Mouse (Mus musculus) liver, embryonic 15.5 days (tissue): ENCODE data around the gene Polr2e. TPM values are rescaled to one million over a fixed set of nuclear protein-coding genes. Genes with fewer than 3 reads are reported as not detected.
A peak's percentile ranks its signal among the peaks of the same experiment; 100 is the strongest.

Experiments
- ATAC-seq: fragments of 200-750 bp; cut with Nextera tagmentation; 2 replicates; pipeline ENCODE4 v1.8.0; 2017; ENCODE audit warnings: moderate number of reproducible peaks, mild to moderate bottlenecking, moderate library complexity; ENCODE audit not compliant: insufficient read depth
- H3K27ac ChIP-seq: fragments of 300-500 bp; sonication (generic); replicated peaks from 2 replicates; pipeline ENCODE4 v1.5.1; 2015; ENCODE audit warnings: mild to moderate bottlenecking, inconsistent platforms
- H3K27me3 ChIP-seq: fragments of 300-500 bp; sonication (generic); 2 replicates; pipeline ENCODE4 v1.6.1; 2015; ENCODE audit warnings: mild to moderate bottlenecking, inconsistent platforms
- H3K36me3 ChIP-seq: fragments of 300-500 bp; sonication (generic); replicated peaks from 2 replicates; pipeline ENCODE4 v1.6.1; 2015; ENCODE audit warnings: moderate library complexity, mild to moderate bottlenecking, inconsistent platforms
- H3K4me1 ChIP-seq: fragments of 300-500 bp; sonication (generic); replicated peaks from 2 replicates; pipeline ENCODE4 v1.6.1; 2015; ENCODE audit warnings: inconsistent platforms
- H3K4me2 ChIP-seq: fragments of 300-500 bp; sonication (generic); 2 replicates; pipeline ENCODE4 v1.6.1; 2015; ENCODE audit warnings: moderate library complexity, mild to moderate bottlenecking, inconsistent platforms
- H3K4me3 ChIP-seq: fragments of 300-500 bp; sonication (generic); replicated peaks from 2 replicates; pipeline ENCODE4 v1.5.1; 2015; ENCODE audit warnings: mild to moderate bottlenecking, inconsistent platforms
- H3K9ac ChIP-seq: fragments of 300-500 bp; sonication (generic); 2 replicates; pipeline ENCODE4 v1.6.1; 2015; ENCODE audit warnings: moderate library complexity, mild to moderate bottlenecking, inconsistent platforms
- H3K9me3 ChIP-seq: fragments of 300-500 bp; sonication (generic); replicated peaks from 2 replicates; pipeline ENCODE4 v1.6.1; 2016; ENCODE audit warnings: inconsistent platforms
- WGBS: fragments of 180-500 bp; shearing (Covaris S2); methylation state at CpG from one replicate; pipeline ENCODE4 v1.1.7; 2015; ENCODE audit warnings: mixed read lengths; ENCODE audit not compliant: insufficient replicate concordance; 5-methylcytosine and 5-hydroxymethylcytosine counted together
- polyA plus RNA-seq: library from polyadenylated mRNA; unstranded; fragments of >200 nt; fragmentation: Nextera tagmentation; extraction: Ambion mirVana; gene quantifications from 2 replicates; pipeline ENCODE4 v1.2.1, GENCODE M21; 2015

Gene Polr2e
- polyA plus RNA-seq, 1 experiment from 2014 or later, result 81.3 TPM

- no peaks in the 10 kb centered on the region for H3K27me3 ChIP-seq
- no peak overlapping the region for H3K4me3 ChIP-seq
- peak; percentile 23; the same call in 1 of the 2 replicates for ATAC-seq
- H3K9ac ChIP-seq, result 0 out of 2 replicates have a peak overlapping the region, but pooled peaks have one; percentile 11
- H3K9me3 ChIP-seq, result no peaks in the 10 kb centered on the region
- 17% methylated on average over 9 of the region's 9 CpGs for WGBS
- H3K36me3 ChIP-seq, result peaks cover 65% of the 10 kb centered on the region
- peak overlapping the region; percentile 65 for H3K27ac ChIP-seq
- no peak overlapping the region for H3K4me2 ChIP-seq
- H3K4me1 ChIP-seq, result peaks cover 48% of the 10 kb centered on the region
These were observed 5.8 kb downstream of the Polr2e start for GRCm38 (mm10) chr10:80033511-80034391.

- Histone ChIP-seq H3K4me3 (no peak overlapping the region), H3K4me1 (peaks cover 48% of the 10 kb centered on the region), H3K27ac (peak overlapping the region; percentile 55), H3K9ac (no peak overlapping the region), H3K36me3 (peaks cover 66% of the 10 kb centered on the region), H3K9me3 (no peaks in the 10 kb centered on the region), H3K27me3 (no peaks in the 10 kb centered on the region), H3K4me2 (no peak overlapping the region)
- WGBS, result 9% methylated on average over 5 of the region's 5 CpGs
- peak; percentile 57 for ATAC-seq
These were observed 6.7 kb downstream of the Polr2e start for GRCm38 (mm10) chr10:80032799-80033480.

DNA sequence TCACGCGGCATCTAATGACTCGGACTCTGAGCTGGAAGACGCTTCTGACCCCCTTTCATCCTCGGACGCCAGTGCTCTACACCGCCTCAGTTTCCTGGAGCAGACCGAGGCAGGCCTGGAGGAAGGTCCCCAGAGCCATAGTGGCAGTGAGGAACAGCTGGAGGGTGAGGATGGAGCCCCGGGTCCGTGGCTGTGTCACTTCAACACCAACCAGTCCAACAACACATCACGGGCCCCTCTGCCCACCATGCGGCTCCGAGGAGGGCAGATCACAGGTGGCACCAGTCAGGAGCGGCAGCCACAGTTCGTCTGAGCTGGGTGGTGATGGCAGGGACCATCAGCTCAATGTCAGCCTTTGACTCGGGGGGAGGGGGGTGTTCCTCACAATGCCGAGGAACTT is 8.9 kb downstream of the Polr2e start:
- peaks cover 58% of the 10 kb centered on the region for H3K4me1 ChIP-seq

DNA sequence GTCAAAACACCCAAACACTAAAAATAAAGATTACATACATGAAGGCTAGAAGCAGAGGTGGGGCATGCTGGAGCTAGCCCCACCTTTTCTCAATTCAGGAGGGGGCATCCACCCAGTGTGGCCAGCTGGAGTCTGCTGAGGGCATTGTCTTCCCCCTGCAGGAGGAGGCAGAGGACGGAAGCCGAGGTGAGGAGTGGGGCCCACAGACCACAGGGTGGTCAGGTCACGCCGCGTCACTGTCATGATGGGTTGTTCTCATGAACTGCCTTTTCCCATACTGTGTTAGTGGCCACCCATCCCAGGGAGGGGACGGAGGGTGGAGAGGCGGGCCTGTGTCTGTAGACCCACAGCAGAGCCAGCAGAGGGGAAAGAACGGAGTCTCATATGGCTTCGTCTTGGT is 9.4 kb downstream of the Polr2e start:
- no peak overlapping the region for H3K27ac ChIP-seq
- H3K4me2 ChIP-seq, result no peak overlapping the region
- no peak for ATAC-seq
- no peak overlapping the region for H3K4me3 ChIP-seq
- no peak overlapping the region for H3K9ac ChIP-seq
- no peaks in the 10 kb centered on the region for H3K27me3 ChIP-seq
- H3K36me3 ChIP-seq, result peaks cover 59% of the 10 kb centered on the region
- peaks cover 63% of the 10 kb centered on the region for H3K4me1 ChIP-seq
- WGBS, result 70% methylated on average over 9 of the region's 9 CpGs
- no peaks in the 10 kb centered on the region for H3K9me3 ChIP-seq

More for the DNA sequence above, 8.9 kb downstream of the Polr2e start:
- Histone ChIP-seq H3K27ac (no peak overlapping the region), H3K9me3 (no peaks in the 10 kb centered on the region), H3K9ac (no peak overlapping the region), H3K4me2 (no peak overlapping the region), H3K4me3 (no peak overlapping the region), H3K27me3 (no peaks in the 10 kb centered on the region), H3K36me3 (peaks cover 64% of the 10 kb centered on the region)
- 78% methylated on average over 17 of the region's 17 CpGs for whole genome bisulfite sequencing
- no peak for ATAC-seq

GRCm38 (mm10) chr10:80028521-80028846 is 11.1 kb downstream of the Polr2e start:
- no peak overlapping the region for H3K4me3 ChIP-seq
- H3K27ac ChIP-seq, result no peak overlapping the region
- H3K9me3 ChIP-seq, result no peaks in the 10 kb centered on the region
- H3K27me3 ChIP-seq, result no peaks in the 10 kb centered on the region
- H3K4me1 ChIP-seq, result peaks cover 67% of the 10 kb centered on the region
- 87% methylated on average over 13 of the region's 13 CpGs for WGBS
- H3K4me2 ChIP-seq, result no peak overlapping the region
- H3K36me3 ChIP-seq, result peaks cover 53% of the 10 kb centered on the region
- no peak for ATAC-seq
- H3K9ac ChIP-seq, result no peak overlapping the region

DNA sequence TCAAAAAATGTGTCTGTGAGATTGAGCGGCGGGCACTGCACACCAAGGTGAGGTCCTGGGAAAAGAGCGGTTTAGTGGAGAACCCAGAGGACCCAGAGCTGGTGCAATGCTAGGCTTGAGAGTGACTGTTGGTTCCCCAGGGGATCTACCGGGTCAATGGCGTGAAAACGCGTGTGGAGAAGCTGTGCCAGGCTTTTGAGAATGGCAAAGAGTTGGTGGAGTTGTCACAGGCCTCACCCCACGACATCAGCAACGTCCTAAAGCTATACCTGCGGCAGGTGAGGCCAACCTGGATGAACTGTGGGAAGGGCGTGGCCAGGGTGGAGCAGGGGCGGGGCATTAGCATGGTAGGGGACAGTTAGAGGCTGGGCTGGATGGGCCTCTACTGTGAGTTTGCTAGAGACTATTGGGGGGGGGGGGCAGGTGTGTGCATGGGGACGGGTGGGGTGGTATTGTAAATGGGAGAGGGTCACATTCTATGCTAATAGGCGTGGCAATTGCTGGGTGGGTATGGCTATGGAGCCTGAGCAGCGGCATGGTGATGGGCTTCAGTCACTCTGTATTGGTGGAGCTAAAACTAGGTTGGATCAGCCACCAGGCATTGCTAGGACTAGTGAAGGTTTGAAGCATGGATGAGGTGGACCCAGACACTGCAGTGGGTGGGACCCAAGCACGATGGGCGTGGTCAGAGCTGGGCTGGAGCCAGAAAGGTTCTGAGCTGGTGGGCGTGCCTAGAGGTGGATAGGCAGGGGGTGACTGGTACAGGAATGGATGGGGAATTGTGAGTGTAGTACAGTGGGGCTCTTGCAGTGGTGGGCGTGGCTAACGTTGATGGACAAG is 11.7 kb downstream of the Polr2e start:
- no peak overlapping the region for H3K4me2 ChIP-seq
- no peak overlapping the region for H3K27ac ChIP-seq
- no peak overlapping the region for H3K9ac ChIP-seq
- no peaks in the 10 kb centered on the region for H3K27me3 ChIP-seq
- H3K9me3 ChIP-seq, result no peaks in the 10 kb centered on the region
- no peak for ATAC-seq
- no peak overlapping the region for H3K4me3 ChIP-seq
- H3K36me3 ChIP-seq, result peaks cover 55% of the 10 kb centered on the region
- H3K4me1 ChIP-seq, result peaks cover 65% of the 10 kb centered on the region
- WGBS, result 62% methylated on average over 20 of the region's 20 CpGs

GRCm38 (mm10) chr10:80025889-80026288 is 13.7 kb downstream of the Polr2e start:
- Histone ChIP-seq H3K36me3 (peaks cover 65% of the 10 kb centered on the region), H3K27me3 (no peaks in the 10 kb centered on the region), H3K4me2 (no peak overlapping the region), H3K9me3 (no peaks in the 10 kb centered on the region), H3K27ac (no peak overlapping the region), H3K9ac (no peak overlapping the region), H3K4me3 (no peak overlapping the region), H3K4me1 (peaks cover 58% of the 10 kb centered on the region)
- ATAC-seq, result no peak
- 58% methylated on average over 12 of the region's 12 CpGs for WGBS

- no peak for ATAC-seq
- peaks cover 64% of the 10 kb centered on the region for H3K36me3 ChIP-seq
- WGBS, result 72% methylated on average over 10 of the region's 10 CpGs
- H3K27ac ChIP-seq, result no peak overlapping the region
- H3K27me3 ChIP-seq, result no peaks in the 10 kb centered on the region
- H3K4me2 ChIP-seq, result no peak overlapping the region
- H3K9me3 ChIP-seq, result no peaks in the 10 kb centered on the region
- H3K4me3 ChIP-seq, result no peak overlapping the region
- H3K4me1 ChIP-seq, result peaks cover 61% of the 10 kb centered on the region
- H3K9ac ChIP-seq, result no peak overlapping the region
These were observed 14.1 kb downstream of the Polr2e start for GRCm38 (mm10) chr10:80025463-80025862.

DNA sequence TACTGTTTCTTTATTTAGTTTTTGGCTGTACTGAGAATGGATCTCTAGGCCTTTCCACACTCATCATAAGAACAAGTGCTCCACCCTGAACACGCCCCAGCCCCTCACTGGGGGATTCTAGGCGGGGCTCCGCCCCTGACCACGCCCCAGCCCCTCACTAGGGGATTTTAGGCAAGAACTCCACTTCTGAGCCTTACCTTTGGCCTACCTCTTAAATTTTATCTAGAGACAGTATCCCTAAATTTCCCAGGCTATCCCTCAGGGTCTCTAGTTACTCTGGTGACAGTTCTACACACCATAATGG is 14.6 kb downstream of the Polr2e start:
- H3K4me1 ChIP-seq, result peaks cover 65% of the 10 kb centered on the region
- no peak overlapping the region for H3K4me2 ChIP-seq
- no peak for ATAC-seq
- peak overlapping the region; percentile 42; the same call in 1 of the 2 replicates for H3K27ac ChIP-seq
- H3K9ac ChIP-seq, result no peak overlapping the region
- H3K4me3 ChIP-seq, result no peak overlapping the region
- WGBS, result 43% methylated on average over 4 of the region's 4 CpGs
- no peaks in the 10 kb centered on the region for H3K27me3 ChIP-seq
- H3K36me3 ChIP-seq, result peaks cover 60% of the 10 kb centered on the region
- H3K9me3 ChIP-seq, result no peaks in the 10 kb centered on the region

- Histone ChIP-seq H3K27ac (peak overlapping the region; percentile 42), H3K9ac (no peak overlapping the region)
- WGBS, result 68% methylated on average over 15 of the region's 15 CpGs
These were observed 15.2 kb downstream of the Polr2e start for GRCm38 (mm10) chr10:80024229-80025043.

More at GRCm38 (mm10) chr10:80024229-80025043, 15.2 kb downstream of the Polr2e start:
- Histone ChIP-seq H3K4me2 (no peak overlapping the region), H3K36me3 (peaks cover 57% of the 10 kb centered on the region), H3K9me3 (no peaks in the 10 kb centered on the region), H3K4me3 (no peak overlapping the region), H3K4me1 (peaks cover 70% of the 10 kb centered on the region), H3K27me3 (no peaks in the 10 kb centered on the region)
- no peak for ATAC-seq
